Mouse (Mus musculus): Measurements from ENCODE around the gene Ano5. TPM values are rescaled to one million over a fixed set of nuclear protein-coding genes. Genes with fewer than 3 reads are reported as not detected.
A peak's percentile ranks its signal among the peaks of the same experiment; 100 is the strongest.

The Ano5 gene
- polyA plus RNA-seq (2015; fragmentation: Nextera tagmentation; extraction: Ambion mirVana) = 0.20 and 0.47 TPM in 2 replicates

DNA sequence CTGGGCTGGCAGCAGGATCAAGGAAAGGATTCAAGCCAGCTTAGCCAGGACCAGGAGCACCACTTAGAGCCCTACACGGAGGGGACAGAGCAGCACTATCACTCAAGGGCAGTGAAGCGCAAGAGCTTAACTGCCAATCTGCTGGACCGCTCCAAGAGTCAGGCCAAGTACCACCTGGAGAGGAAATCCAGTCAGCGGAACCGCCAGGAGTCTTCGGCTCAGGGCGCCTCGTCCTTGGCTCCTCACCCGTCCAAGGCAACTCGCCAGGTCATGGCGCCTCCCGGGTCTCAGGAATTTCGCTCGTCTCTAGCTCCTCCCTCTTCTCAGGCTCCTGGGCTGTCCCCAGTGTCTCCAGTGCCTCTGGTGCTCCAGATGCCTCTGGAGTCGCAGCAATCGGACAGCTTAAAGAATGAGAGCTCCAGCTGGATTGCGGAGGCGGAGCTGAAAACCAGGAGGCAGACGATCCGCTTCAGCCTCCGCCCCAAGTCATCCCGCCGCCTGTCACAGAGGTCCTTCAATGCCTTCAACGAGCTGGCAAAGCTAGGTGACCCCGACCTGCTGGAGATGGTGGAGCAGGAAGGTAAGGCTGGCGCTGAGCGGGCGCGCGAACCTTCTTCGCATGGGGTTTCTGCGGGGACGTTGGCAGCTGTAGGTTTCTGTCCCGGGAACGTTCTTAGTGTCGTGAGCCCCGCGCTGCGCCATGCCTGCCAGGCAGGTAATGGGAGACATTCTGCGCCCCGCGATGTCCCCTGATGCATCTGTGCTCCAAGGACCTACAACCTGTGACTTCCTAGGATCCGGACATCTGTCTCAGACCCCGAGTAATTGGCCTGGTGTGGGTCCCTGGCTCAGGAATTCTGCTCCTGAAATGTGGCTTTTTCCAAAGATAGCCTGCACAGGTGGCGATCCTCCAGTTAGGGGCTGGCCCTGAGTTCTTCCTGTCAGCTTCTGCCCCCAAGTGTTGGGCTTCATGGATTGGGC, at the start of gene Ano5:
Ano5 (plus strand) TSS at position 359 of the 981 bp plus-strand sequence.
- H3K27ac ChIP-seq (ENCODE audit: low read length) = no peak within 1 kb of the TSS
- H3K4me1 ChIP-seq (replicated peaks; ENCODE audit: control insufficient read depth, insufficient read depth, low read length) = peaks cover 3% of the 10 kb centered on the region; the same call in 1 of the 2 replicates

DNA sequence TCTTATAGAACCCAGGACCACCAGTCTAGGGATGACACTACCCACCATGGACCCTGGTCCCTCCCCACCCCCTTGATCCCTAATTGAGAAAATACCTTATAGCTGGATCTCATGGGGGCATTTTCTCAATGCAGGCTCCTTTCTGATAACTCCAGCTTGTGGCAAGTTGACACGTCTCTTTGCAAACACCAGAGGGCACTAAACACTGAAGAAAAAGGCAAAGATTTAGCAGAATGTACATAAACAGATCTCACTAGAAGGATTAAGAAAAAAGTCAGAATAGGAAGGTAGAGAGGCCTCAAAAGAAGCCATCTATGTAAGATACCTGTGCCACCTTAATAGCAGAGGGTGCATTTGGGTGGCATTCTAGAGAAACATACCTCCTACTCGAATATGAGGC, 11.4 kb upstream of the Ano5 start:
- Histone ChIP-seq H3K4me2 (ENCODE audit: low read length) (no peak overlapping the region), H3K4me3 (replicated peaks; ENCODE audit: low read length) (no peak overlapping the region), H3K4me1 (replicated peaks; ENCODE audit: control insufficient read depth, insufficient read depth, low read length) (no peaks in the 10 kb centered on the region), H3K9ac (replicated peaks; ENCODE audit: low read depth, low read length) (no peak overlapping the region), H3K27me3 (replicated peaks; ENCODE audit: control insufficient read depth, insufficient read depth, low read length) (no peaks in the 10 kb centered on the region), H3K9me3 (ENCODE audit: control insufficient read depth, low read length) (no peaks in the 10 kb centered on the region), H3K36me3 (ENCODE audit: control insufficient read depth, insufficient read depth) (no peaks in the 10 kb centered on the region), H3K27ac (ENCODE audit: low read length) (no peak overlapping the region)
- 40% methylated on average over 2 of the region's 2 CpGs for WGBS
- ATAC-seq = no peak

More for the DNA sequence above, at the start of gene Ano5:
- Histone ChIP-seq H3K9me3 (ENCODE audit: control insufficient read depth, low read length) (no peaks in the 10 kb centered on the region), H3K4me3 (replicated peaks; ENCODE audit: low read length) (peak within 1 kb of the TSS; percentile 58), H3K4me2 (ENCODE audit: low read length) (peak within 1 kb of the TSS; percentile 93), H3K9ac (replicated peaks; ENCODE audit: low read depth, low read length) (peak within 1 kb of the TSS; percentile 64), H3K36me3 (ENCODE audit: control insufficient read depth, insufficient read depth) (no peaks in the 10 kb centered on the region), H3K27me3 (replicated peaks; ENCODE audit: control insufficient read depth, insufficient read depth, low read length) (no peaks in the 10 kb centered on the region; the same call in 1 of the 2 replicates)
- ATAC-seq = peak; percentile 75
- 2% methylated on average over 45 of the region's 45 CpGs for WGBS

DNA sequence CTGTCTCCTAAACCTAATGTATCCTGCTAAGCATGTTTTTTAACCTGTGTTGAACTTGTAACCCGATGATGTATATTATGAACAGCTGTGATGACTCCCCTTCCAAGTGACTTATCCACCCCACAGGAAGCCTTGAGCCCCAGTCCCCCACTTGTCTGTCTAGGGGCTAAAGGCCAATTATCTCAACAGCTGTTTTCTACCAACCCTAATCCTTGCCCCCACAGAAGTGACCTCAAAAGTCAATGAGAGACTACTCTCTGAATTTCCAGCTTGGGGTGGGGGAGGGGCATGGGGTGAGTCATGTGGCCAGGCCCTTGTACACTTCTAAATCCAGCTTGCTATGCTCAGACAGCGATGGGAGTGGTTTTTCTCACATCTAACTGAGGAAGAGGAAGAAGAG, 6.9 kb upstream of the Ano5 start:
- Histone ChIP-seq H3K4me3 (replicated peaks; ENCODE audit: low read length) (no peak overlapping the region), H3K4me1 (replicated peaks; ENCODE audit: control insufficient read depth, insufficient read depth, low read length) (no peaks in the 10 kb centered on the region), H3K9me3 (ENCODE audit: control insufficient read depth, low read length) (no peaks in the 10 kb centered on the region), H3K27ac (ENCODE audit: low read length) (no peak overlapping the region), H3K9ac (replicated peaks; ENCODE audit: low read depth, low read length) (no peak overlapping the region), H3K4me2 (ENCODE audit: low read length) (no peak overlapping the region), H3K27me3 (replicated peaks; ENCODE audit: control insufficient read depth, insufficient read depth, low read length) (no peaks in the 10 kb centered on the region), H3K36me3 (ENCODE audit: control insufficient read depth, insufficient read depth) (no peaks in the 10 kb centered on the region)
- no peak for ATAC-seq
- WGBS = 52% methylated on average over 2 of the region's 2 CpGs

DNA sequence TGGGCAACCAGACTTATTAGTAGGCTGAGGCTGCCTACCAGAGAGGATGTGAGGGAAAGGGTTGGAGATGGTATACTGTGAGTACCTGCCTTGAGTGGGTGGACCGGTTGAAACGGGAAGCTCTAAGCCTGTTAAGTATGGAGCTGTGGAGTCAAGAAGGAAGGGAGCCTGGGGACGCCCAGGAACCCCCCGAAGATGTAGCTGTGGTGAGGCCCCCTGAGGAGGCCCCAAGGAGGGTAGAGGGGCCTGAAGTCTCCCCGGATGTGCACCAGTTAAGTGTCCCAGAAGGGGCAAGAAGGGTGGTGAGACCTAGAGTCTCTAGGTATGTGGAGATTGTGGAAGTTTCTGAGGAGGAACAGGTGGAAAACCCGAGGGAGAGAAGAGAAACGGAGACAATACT, 682 bp upstream of the Ano5 start:
- WGBS = 78% methylated on average over 7 of the region's 7 CpGs
- Histone ChIP-seq H3K27me3 (replicated peaks; ENCODE audit: control insufficient read depth, insufficient read depth, low read length) (no peaks in the 10 kb centered on the region; the same call in 1 of the 2 replicates), H3K4me1 (replicated peaks; ENCODE audit: control insufficient read depth, insufficient read depth, low read length) (peaks cover 3% of the 10 kb centered on the region; the same call in 1 of the 2 replicates), H3K9me3 (ENCODE audit: control insufficient read depth, low read length) (no peaks in the 10 kb centered on the region), H3K9ac (replicated peaks; ENCODE audit: low read depth, low read length) (no peak overlapping the region), H3K27ac (ENCODE audit: low read length) (no peak overlapping the region), H3K4me3 (replicated peaks; ENCODE audit: low read length) (no peak overlapping the region), H3K36me3 (ENCODE audit: control insufficient read depth, insufficient read depth) (no peaks in the 10 kb centered on the region), H3K4me2 (ENCODE audit: low read length) (no peak overlapping the region; the same call in 1 of the 2 replicates)
- no peak for ATAC-seq

DNA sequence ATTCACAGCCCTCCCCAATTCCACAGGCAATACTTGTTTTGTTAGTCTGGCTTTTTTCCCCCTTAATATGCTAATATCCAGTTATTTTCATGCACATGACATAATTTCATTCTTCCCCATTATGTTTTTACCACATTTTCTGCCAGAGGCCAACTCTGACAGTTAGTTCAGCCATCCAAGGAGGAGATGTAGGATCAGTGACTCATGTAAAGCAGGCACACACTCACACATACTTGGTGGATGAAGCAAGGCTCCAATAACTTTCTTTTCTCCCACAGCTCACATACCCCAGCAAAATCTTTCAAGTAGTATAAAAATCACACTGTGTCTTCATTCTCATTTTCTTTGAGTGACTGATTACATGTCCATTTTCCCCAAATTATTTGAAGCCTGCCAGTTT, 28.5 kb downstream of the Ano5 start:
- no peaks in the 10 kb centered on the region for H3K27me3 ChIP-seq (replicated peaks; ENCODE audit: control insufficient read depth, insufficient read depth, low read length)
- no peak for ATAC-seq
- H3K9ac ChIP-seq (replicated peaks; ENCODE audit: low read depth, low read length) = no peak overlapping the region
- no peaks in the 10 kb centered on the region for H3K36me3 ChIP-seq (ENCODE audit: control insufficient read depth, insufficient read depth)
- H3K4me2 ChIP-seq (ENCODE audit: low read length) = no peak overlapping the region
- no peaks in the 10 kb centered on the region for H3K9me3 ChIP-seq (ENCODE audit: control insufficient read depth, low read length)
- H3K4me1 ChIP-seq (replicated peaks; ENCODE audit: control insufficient read depth, insufficient read depth, low read length) = no peaks in the 10 kb centered on the region
- H3K27ac ChIP-seq (ENCODE audit: low read length) = no peak overlapping the region
- no peak overlapping the region for H3K4me3 ChIP-seq (replicated peaks; ENCODE audit: low read length)

DNA sequence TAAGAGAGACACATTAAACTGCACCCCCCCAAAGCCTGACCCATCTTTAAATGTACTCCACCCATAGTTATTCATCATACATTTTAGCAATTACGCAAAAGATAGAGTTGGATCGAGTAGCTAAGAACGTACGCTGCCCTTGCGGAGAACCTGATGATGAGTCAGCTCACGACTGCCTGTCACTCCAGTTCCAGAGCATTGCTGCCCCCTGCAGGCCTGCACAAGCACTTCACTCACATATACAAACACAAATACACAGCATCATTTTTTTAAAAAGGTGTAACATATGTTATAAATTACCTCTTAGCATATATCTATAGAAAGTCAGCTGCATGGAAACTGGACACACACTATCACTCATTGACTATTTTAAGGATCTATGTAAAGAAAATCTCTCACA, 29.9 kb downstream of the Ano5 start:
- Histone ChIP-seq H3K36me3 (ENCODE audit: control insufficient read depth, insufficient read depth) (no peaks in the 10 kb centered on the region), H3K4me1 (replicated peaks; ENCODE audit: control insufficient read depth, insufficient read depth, low read length) (no peaks in the 10 kb centered on the region), H3K9ac (replicated peaks; ENCODE audit: low read depth, low read length) (no peak overlapping the region), H3K27ac (ENCODE audit: low read length) (no peak overlapping the region), H3K9me3 (ENCODE audit: control insufficient read depth, low read length) (no peaks in the 10 kb centered on the region), H3K4me2 (ENCODE audit: low read length) (no peak overlapping the region), H3K27me3 (replicated peaks; ENCODE audit: control insufficient read depth, insufficient read depth, low read length) (no peaks in the 10 kb centered on the region), H3K4me3 (replicated peaks; ENCODE audit: low read length) (no peak overlapping the region)
- ATAC-seq = no peak
- 65% methylated on average over 6 of the region's 6 CpGs for WGBS

DNA sequence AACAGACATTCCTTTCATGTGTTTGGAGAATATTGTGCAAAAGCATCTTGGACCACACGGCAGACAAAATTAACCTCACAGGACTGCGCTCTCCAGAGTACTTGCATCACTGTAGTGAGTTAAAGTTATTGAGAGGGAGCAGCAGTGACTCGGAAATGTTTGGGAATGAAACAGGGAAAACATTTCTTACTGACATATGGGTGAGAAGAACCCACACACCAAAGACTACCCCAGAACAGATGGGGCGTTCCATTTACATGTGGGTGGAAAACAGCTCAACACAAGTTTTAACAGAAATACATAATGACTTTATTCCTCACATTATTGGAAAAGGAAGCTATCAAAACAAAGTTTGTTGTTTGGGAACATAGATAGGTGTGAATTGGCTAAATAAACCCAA, 89.2 kb downstream of the Ano5 start:
- Histone ChIP-seq H3K4me1 (replicated peaks; ENCODE audit: control insufficient read depth, insufficient read depth, low read length) (no peaks in the 10 kb centered on the region), H3K4me3 (replicated peaks; ENCODE audit: low read length) (no peak overlapping the region), H3K27ac (ENCODE audit: low read length) (no peak overlapping the region), H3K9me3 (ENCODE audit: control insufficient read depth, low read length) (no peaks in the 10 kb centered on the region), H3K27me3 (replicated peaks; ENCODE audit: control insufficient read depth, insufficient read depth, low read length) (no peaks in the 10 kb centered on the region), H3K4me2 (ENCODE audit: low read length) (no peak overlapping the region), H3K9ac (replicated peaks; ENCODE audit: low read depth, low read length) (no peak overlapping the region), H3K36me3 (ENCODE audit: control insufficient read depth, insufficient read depth) (no peaks in the 10 kb centered on the region)
- 74% methylated on average over 4 of the region's 4 CpGs for WGBS
- peak; percentile 52 for ATAC-seq

DNA sequence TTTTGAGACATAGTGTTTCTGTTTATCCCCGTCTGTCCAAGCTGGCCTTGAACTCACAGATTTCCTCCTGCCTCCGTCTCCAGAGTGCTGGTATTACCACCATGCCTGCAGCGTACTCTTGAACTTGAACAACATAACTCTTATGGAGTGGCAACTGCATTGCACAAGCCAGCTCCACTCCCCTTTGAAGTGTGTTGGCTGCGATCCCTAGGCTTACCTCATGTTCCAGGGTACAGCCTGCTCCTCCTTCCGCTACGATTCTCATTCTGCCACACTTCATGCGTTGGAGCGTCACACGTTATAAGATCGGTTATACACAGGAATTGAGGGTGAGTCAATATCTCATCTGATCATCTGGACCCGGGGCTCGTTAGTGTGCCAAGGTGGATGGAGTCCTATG, 92.9 kb downstream of the Ano5 start:
- H3K4me2 ChIP-seq (ENCODE audit: low read length) = no peak overlapping the region
- no peaks in the 10 kb centered on the region for H3K36me3 ChIP-seq (ENCODE audit: control insufficient read depth, insufficient read depth)
- H3K9me3 ChIP-seq (ENCODE audit: control insufficient read depth, low read length) = no peaks in the 10 kb centered on the region
- no peaks in the 10 kb centered on the region for H3K4me1 ChIP-seq (replicated peaks; ENCODE audit: control insufficient read depth, insufficient read depth, low read length)
- H3K27ac ChIP-seq (ENCODE audit: low read length) = no peak overlapping the region
- no peak overlapping the region for H3K9ac ChIP-seq (replicated peaks; ENCODE audit: low read depth, low read length)
- 67% methylated on average over 12 of the region's 12 CpGs for WGBS
- no peak overlapping the region for H3K4me3 ChIP-seq (replicated peaks; ENCODE audit: low read length)
- no peaks in the 10 kb centered on the region for H3K27me3 ChIP-seq (replicated peaks; ENCODE audit: control insufficient read depth, insufficient read depth, low read length)
- no peak for ATAC-seq

DNA sequence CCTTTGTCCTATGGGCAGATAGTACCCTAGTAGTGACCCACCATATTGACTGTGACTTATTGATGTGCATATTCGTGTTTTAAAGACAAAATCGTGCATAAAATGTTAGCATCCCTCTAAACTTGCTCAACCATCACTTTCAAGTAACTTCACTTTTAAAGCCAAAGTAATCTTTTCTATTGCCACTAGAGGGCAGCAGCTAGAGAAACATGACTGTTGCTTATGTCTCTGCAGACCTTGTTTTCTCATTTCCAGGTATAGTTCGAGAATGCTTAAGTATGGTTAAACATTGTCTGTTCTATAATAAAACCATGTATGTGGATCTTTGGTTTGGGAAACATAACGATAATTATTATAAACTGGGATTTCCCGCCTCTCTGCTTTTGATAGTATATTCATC, 103.6 kb downstream of the Ano5 start:
- 0 out of 2 replicates have a peak, but pooled peaks cover 3% of the 10 kb centered on the region for H3K4me1 ChIP-seq (replicated peaks; ENCODE audit: control insufficient read depth, insufficient read depth, low read length)
- no peaks in the 10 kb centered on the region for H3K36me3 ChIP-seq (ENCODE audit: control insufficient read depth, insufficient read depth)
- no peaks in the 10 kb centered on the region for H3K27me3 ChIP-seq (replicated peaks; ENCODE audit: control insufficient read depth, insufficient read depth, low read length)
- ATAC-seq = no peak
- H3K9ac ChIP-seq (replicated peaks; ENCODE audit: low read depth, low read length) = no peak overlapping the region
- no peak overlapping the region for H3K4me3 ChIP-seq (replicated peaks; ENCODE audit: low read length)
- no peak overlapping the region for H3K27ac ChIP-seq (ENCODE audit: low read length)
- no peak overlapping the region for H3K4me2 ChIP-seq (ENCODE audit: low read length)
- no peaks in the 10 kb centered on the region for H3K9me3 ChIP-seq (ENCODE audit: control insufficient read depth, low read length)
- WGBS = 36% methylated on average over 5 of the region's 5 CpGs

All from forebrain, embryonic 16.5 days (tissue).